Mouse (Mus musculus) lung, adult 10 weeks (tissue): Measurements from ENCODE around the gene Nxf7. TPM values are rescaled to one million over a fixed set of nuclear protein-coding genes. Genes with fewer than 3 reads are reported as not detected.

Experiments used
- polyA plus RNA-seq: library from polyadenylated mRNA; stranded (reverse); fragments of 350-450 nt; fragmentation: Illumina TruSeq; extraction: RNeasy Lipid Tissue Mini Kit (QIAGEN cat#74804); gene quantifications from one replicate; pipeline ENCODE4 v1.2.3, GENCODE M21; 2014; ENCODE audit warnings: low read depth, low replicate concordance; ENCODE audit not compliant: insufficient read depth

Nxf7 gene
- polyA plus RNA-seq: 0.27 TPM

DNA sequence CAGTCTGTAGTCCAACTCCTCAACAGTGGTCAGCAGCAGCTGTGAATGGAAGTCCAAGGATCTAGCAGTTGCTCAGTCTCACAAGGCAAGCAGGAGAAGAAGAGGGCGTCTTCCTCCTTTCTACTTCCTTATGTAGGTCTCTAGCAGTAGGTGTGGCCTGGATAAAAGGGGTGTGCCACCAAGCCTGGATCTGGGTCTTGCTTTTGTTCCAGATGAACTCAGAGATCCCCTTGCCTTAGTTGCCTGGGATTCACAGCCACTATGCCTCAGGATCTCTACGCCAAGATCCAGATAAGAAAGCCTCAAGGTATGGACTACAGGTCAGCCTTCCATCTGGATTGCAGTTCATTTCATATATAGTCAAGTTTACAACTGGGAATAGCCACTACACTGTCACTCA is at the start of gene Nxf7:
TSS of gene Nxf7 (minus strand) at position 101 of the 400 bp plus-strand sequence.

DNA sequence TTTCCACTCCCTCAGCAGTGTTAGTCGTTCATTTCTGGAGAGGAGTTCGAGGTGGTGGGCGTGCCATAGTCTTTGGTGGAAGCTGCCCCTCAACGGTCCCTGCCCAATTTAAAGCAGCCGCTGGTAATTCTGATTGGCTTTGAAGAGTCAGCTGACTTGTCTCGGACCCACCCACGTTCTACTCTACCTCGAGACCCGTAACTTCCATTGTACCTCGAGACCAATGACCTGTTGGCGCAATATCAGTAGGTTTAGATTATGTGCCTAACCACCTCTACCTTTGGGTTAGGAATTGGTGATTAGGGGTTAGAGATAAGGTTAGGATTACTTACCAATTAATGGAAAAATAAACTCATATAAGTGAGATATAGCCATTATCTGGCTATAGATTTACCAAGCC is 29.0 kb upstream of the Nxf7 start, which contains the start of gene Prame:
TSS of gene Prame (minus strand) at position 101 of the 400 bp plus-strand sequence.

Other genes with a start within 250 kb of the Nxf7 start
- not detected for gene Gm5128, start 225.5 kb downstream of the Nxf7 start, polyA plus RNA-seq
- gene Gm7903, start 164.9 kb downstream of the Nxf7 start, polyA plus RNA-seq: not detected
- gene AV320801, start 104.2 kb downstream of the Nxf7 start, polyA plus RNA-seq: not detected
- gene Prame, start 28.9 kb upstream of the Nxf7 start, polyA plus RNA-seq: not detected
- not detected for gene Tcp11x2, start 95.0 kb upstream of the Nxf7 start, polyA plus RNA-seq
- gene Tmsb15a, start 126.5 kb upstream of the Nxf7 start, polyA plus RNA-seq: not detected
- 2.8 TPM for gene Armcx5, start 144.0 kb upstream of the Nxf7 start, polyA plus RNA-seq
- 9.2 TPM for gene Gprasp1, start 144.0 kb upstream of the Nxf7 start, polyA plus RNA-seq
- gene Bhlhb9, start 198.8 kb upstream of the Nxf7 start, polyA plus RNA-seq: 5.2 TPM
- gene Gprasp2, start 240.3 kb upstream of the Nxf7 start, polyA plus RNA-seq: 0.95 TPM